Mouse (Mus musculus) T-cell, adult 2 months (primary cell): ENCODE results near the gene Nr2f1.

Experiments
- DNase-seq: peaks from one replicate; pipeline ENCODE4 v3.0.0; 2022; ENCODE audit warnings: low spot score

Gene Nr2f1

GRCm38 (mm10) chr13:78200407-78200806 lies 850 bp upstream of the Nr2f1 start:
- DNase-seq: no peak

DNA sequence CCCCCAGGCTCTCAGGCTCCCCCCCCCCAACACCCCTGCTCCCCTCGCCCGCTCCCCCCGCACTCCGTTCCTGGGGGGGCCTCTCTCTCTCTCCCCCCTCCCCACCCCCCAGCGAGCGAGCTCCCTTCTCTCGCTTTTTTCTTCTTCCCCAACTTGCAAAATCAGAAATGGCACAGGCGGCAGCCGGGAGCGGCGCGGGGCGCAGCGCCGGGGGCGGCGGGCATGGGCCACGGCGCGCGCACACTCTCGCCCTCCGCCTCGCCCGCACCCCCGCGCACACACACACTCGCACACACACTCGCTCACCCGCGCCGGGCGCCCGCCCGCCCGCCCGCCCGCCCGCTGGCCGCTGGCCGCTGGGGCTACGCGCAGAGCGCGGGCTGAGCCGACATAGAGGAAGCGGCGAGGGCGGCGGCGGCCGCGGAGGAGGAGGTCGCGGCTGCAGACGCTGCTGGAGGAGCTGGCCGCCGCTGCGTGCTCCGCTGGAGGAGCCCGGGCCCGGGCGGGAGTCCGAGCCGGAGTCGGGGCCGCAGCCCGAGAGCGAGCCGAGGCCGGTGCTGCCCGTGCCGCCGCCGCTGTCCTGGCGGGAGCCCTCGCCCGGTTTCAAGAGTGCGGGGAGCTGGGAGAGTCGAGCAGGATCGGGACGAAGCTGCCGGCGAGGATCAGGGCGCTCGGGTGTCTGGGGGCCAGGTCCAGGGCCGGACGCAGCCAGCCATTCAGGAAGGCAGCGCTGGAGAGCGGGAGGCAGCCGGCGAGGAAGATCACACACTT lies 501 bp downstream of the Nr2f1 start:
- no peak for DNase-seq

DNA sequence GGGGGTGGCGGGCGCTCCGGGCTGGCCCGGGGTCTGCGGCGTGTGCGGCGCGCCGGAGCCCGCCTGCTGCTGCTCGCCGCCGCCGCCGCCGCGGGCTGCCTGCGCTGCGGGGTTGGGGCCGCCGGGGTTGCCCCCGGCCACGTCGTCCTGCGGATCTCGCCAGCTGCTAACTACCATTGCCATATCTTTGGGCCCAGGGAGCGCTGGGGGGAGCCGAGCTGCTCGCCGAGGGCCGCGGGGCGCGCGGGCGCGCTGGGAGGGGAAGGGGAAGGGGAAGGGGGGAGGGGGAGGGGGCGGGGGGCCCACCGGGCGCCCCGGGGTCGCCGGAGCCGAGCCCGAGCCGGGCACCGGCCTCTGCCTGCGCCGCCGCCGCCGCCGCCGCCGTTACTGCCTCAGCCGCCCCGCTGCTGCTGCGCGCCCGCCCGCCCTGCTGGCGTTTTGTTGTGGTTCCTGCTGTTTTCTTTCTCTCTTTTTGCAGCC lies 1.1 kb downstream of the Nr2f1 start:
- no peak for DNase-seq

GRCm38 (mm10) chr13:78197819-78198390 lies 1.7 kb downstream of the Nr2f1 start:
- DNase-seq: no peak

DNA sequence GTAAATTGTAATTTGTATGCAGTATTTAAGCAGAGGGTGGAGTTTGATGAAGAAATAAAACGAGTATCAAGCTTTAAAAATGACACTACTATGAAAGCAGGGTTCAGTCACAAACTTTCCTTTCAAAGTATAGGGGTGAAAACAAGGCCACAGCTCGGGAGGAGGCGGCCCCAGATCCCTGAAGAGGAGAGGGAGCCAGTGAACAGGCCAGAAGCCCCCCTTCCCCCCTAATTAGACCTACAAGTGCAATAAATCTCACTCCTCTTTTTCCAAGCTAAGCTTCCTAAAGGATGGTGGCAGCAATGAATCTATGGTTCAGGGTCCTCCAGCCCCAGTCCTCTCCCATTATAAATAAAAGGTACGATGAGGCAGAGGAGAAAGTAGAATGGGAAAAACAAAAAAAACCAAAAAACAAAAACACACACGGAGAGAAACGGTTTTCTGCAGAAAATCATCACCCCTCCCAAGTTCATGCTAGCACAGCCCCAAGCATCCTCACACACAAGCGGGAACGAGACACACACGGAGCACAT lies 2.2 kb downstream of the Nr2f1 start:
- no peak for DNase-seq

DNA sequence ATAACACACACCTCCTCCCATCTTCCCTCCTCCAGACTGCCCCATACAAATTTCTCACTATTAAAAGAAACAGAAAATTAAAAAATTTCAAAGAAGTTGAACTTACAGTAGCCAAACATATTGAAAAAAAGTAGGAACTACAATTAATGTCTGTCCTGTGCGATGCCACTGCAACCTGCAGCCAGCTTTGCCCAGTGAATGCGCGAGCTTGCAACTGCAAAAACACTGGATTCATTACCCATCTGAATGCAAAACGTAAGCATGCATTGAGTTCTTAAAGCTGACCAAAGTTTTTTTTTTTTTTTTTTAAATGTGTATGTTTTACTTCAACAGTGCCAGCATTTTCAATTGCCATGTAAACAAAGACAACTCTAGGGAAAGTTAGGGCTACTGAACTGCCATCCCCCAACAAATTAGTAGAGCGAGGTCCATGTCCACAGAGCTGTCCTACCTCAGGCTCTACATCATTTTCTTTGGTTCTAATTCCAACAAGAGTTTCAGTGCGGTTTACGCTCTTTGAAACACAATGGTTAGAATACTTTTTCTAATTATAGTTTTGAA lies 3.2 kb downstream of the Nr2f1 start:
- no peak for DNase-seq

- no peak for DNase-seq
Measured at GRCm38 (mm10) chr13:78195601-78196115, 3.9 kb downstream of the Nr2f1 start.

DNA sequence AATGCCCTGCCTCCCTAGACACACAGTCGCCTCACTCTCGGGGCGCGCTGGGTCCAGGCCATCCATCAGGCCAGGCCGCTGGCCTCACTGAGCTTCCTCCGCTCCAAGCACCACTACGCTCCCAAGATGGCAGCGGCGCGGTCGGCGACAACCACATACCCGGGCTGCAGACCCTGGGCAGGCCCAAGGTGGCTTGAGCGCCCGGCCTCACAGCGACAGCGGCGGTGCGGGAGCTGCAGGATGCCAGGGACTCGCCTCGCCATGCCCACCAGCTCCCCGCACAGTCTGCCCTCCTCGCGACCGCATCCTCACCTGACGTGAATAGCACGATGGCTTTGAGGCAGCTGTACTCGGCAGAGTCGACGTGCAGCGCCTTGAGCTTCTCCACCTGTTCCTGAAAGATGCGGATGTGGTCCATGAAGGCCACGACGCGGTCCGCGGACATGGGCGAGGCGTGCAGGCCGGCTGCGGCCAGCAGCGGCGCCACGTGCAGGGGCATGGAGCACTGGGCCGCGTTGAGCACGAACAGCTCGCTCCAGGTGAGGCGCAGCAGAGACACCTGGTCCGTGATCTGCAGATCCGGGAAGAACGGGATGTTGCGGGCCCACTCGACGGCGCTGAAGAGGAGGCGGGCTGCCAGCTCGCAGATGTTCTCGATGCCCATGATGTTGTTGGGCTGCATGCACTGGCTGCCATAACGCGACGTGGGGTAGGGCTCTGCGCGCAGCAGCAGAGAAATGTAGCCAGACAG lies 4.5 kb downstream of the Nr2f1 start:
- DNase-seq: no peak

- no peak for DNase-seq
Measured at GRCm38 (mm10) chr13:78194135-78194849, 5.3 kb downstream of the Nr2f1 start.

DNA sequence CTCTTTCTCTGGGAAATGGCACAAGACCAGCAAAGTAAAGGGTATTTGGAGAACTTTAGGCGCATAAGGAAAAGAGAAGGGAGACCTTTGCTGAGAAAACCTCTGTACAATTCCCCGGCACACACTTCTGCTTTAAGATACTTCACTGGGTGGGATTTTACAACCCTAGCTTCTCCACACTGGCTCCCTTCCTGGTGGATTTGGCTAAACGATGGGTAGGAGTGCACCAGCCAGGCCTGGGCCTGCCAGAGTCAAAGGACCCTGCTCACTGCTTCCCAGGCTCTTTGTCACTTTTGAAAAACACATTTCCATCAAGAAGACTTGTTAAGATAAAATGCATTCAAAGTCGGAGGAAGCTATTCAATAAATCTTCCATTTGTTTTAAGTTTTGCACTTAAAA lies 6.3 kb downstream of the Nr2f1 start:
- DNase-seq: no peak

DNA sequence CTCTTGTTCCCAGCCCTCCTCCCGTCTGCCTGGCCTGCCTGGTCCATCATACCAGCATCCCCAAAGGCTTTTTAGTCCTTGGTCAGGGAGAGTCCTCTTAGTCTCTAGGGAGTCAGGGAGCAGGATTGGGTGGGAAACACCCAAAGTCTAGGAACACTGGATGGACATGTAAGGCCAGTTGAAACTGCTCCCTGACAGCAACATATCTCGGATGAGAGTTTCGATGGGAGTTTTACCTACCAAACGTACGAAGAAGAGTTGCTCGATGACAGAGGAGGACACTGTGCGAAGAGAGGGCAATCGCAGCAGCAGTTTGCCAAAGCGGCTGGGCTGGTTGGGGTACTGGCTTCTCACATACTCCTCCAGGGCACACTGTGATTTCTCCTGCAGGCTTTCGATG lies 10.0 kb downstream of the Nr2f1 start:
- no peak for DNase-seq

GRCm38 (mm10) chr13:78187833-78188232 lies 11.7 kb downstream of the Nr2f1 start:
- no peak for DNase-seq

- no peak for DNase-seq
Measured at GRCm38 (mm10) chr13:78186340-78186946, 13.1 kb downstream of the Nr2f1 start.

GRCm38 (mm10) chr13:78184786-78185466 lies 14.6 kb downstream of the Nr2f1 start:
- no peak for DNase-seq

DNA sequence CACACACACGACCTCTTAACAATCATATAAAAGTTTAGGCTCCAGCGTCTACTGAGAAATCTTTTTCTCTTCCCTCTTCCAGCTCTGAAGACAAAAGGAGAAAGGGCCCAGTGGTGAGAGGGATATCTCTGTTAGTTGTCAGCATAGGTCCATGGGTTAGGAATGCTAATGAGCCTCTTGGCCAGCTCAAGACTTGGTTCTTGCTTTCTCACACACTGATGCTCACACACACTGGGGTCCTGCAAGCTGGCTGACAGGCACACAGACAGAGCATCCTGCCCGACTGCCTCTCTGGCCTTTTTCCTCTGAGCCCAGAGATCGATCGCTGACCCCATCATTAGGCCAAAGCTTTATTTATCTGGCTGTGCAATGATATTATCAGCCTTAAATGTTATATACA lies 15.6 kb downstream of the Nr2f1 start:
- DNase-seq: no peak

DNA sequence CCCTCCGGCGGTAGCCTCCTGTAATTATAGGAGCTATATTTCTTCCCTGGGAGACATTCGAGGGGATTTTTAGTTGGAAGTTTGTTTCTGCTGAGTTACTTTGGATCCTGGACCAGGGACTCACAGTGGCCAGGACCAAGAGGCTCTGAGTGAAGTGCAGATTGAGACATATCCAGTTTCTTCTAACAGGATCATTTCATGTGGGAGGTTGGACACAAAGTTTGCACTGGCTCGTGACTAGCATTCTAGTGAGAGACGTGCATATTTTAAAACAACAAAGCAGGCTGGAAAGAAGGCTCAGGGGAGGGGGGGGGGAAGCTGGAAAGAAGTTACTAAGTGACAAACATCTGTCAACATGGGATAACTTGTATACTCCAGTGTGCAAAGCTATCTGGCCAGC lies 16.6 kb downstream of the Nr2f1 start:
- no peak for DNase-seq

GRCm38 (mm10) chr13:78181930-78182558 lies 17.5 kb downstream of the Nr2f1 start:
- DNase-seq: no peak

DNA sequence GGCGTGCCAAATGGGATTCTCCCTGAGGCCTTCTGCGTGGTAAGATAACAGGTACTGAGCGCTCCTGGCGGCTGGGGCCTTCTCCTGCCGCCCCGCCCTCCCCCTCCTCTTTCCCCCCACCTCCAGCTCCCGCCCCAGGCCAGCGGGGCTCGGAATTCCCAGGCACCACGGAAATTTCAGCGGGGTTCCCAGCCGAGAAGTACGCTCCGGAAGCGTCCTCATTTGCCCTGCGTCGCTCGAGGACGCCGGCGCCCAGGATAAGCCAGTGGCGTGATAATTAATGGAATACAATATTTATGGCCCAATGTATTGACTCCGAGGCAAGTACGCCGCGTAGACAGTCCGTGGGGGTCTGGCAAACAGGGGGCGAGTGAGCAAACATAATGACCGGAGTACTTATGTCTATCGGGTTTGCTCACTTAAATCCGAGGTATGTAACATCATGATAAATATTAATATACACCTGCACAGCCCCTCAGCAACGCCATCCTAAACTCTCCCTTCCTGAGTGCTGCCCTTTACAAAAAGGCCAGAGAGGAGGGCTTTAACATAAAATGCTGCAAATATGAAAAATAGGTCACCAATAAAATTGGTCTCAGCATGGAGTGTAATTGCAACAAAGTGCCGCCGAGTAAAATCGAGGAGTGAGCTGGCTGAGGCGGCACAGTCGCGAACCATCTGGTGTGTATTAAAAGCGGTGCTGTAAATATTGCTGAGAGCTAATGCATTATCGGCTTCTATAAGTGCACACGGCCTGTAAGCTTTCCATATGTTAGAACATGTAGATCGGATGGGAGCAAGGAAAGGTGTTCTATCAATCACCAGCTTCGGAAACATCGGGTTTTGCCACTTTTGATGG lies 18.3 kb downstream of the Nr2f1 start:
- no peak for DNase-seq

- no peak for DNase-seq
Measured at GRCm38 (mm10) chr13:78180261-78180660, 19.3 kb downstream of the Nr2f1 start.
